In genomic region chr2:180701053-180701766, GRCm38 (mm10) we compare ENCODE assay signal across 8 mouse cellular contexts. TPM values are rescaled to one million over a fixed set of nuclear protein-coding genes. Genes with fewer than 3 reads are reported as not detected.
A peak's percentile ranks its signal among the peaks of the same experiment; 100 is the strongest.
DNase-seq lines count a peak whose midpoint lies in the region; ATAC-seq lines count a peak whose summit lies in the region.

No protein-coding gene starts in this region.

- H3K4me2 ChIP-seq in heart, embryonic 13.5 days, result peak overlapping the region; percentile 99
- H3K4me2 ChIP-seq in forebrain, embryonic 16.5 days (ENCODE audit: low read length), result peak overlapping the region; percentile 99
- H3K4me2 ChIP-seq in liver, embryonic 12.5 days, result peak overlapping the region; percentile 94

- 5% methylated on average over 23 of the region's 26 CpGs for WGBS in heart, embryonic 13.5 days
- WGBS in forebrain, embryonic 16.5 days, result 6% methylated on average over 26 of the region's 26 CpGs
- 3% methylated on average over 26 of the region's 26 CpGs for WGBS in liver, embryonic 12.5 days (ENCODE audit: insufficient replicate concordance)

- peak overlapping the region; percentile 94 for H3K27ac ChIP-seq in heart, embryonic 13.5 days (replicated peaks)
- peak overlapping the region; percentile 93 for H3K27ac ChIP-seq in forebrain, embryonic 16.5 days (ENCODE audit: low read length)
- peak overlapping the region; percentile 95 for H3K27ac ChIP-seq in liver, embryonic 12.5 days

- intact Hi-C loops in heart, postnatal 14 days (cut with DNase I), result no loop called here

- ATAC-seq in heart, embryonic 13.5 days (ENCODE audit: extremely low read depth, insufficient number of reproducible peaks, low FRiP score, low TSS enrichment), result no peak
- no peak for ATAC-seq in forebrain, embryonic 16.5 days
- peak; percentile 48 for ATAC-seq in liver, embryonic 12.5 days

- peaks cover 3% of the 10 kb centered on the region; the same call in 1 of the 2 replicates for H3K36me3 ChIP-seq in heart, embryonic 13.5 days
- H3K36me3 ChIP-seq in forebrain, embryonic 16.5 days (ENCODE audit: control insufficient read depth, insufficient read depth), result no peaks in the 10 kb centered on the region; the same call in 1 of the 2 replicates
- H3K36me3 ChIP-seq in liver, embryonic 12.5 days, result peaks cover 17% of the 10 kb centered on the region

- peak overlapping the region; percentile 93 for H3K9ac ChIP-seq in heart, embryonic 13.5 days
- peak overlapping the region; percentile 98 for H3K9ac ChIP-seq in forebrain, embryonic 16.5 days (replicated peaks; ENCODE audit: low read depth, low read length)
- H3K9ac ChIP-seq in liver, embryonic 12.5 days, result peak overlapping the region; percentile 91

- no peaks in the 10 kb centered on the region for H3K27me3 ChIP-seq in heart, embryonic 13.5 days (replicated peaks)
- no peaks in the 10 kb centered on the region for H3K27me3 ChIP-seq in forebrain, embryonic 16.5 days (replicated peaks; ENCODE audit: control insufficient read depth, insufficient read depth, low read length)
- H3K27me3 ChIP-seq in liver, embryonic 12.5 days (replicated peaks), result no peaks in the 10 kb centered on the region

- peaks cover 72% of the 10 kb centered on the region for H3K4me1 ChIP-seq in heart, embryonic 13.5 days
- peaks cover 29% of the 10 kb centered on the region for H3K4me1 ChIP-seq in forebrain, embryonic 16.5 days (replicated peaks; ENCODE audit: control insufficient read depth, insufficient read depth, low read length)
- H3K4me1 ChIP-seq in liver, embryonic 12.5 days, result peaks cover 90% of the 10 kb centered on the region

- H3K4me3 ChIP-seq in heart, embryonic 13.5 days, result peak overlapping the region; percentile 83
- peak overlapping the region; percentile 98 for H3K4me3 ChIP-seq in forebrain, embryonic 16.5 days (replicated peaks; ENCODE audit: low read length)
- H3K4me3 ChIP-seq in liver, embryonic 12.5 days, result peak overlapping the region; percentile 72

- H3K9me3 ChIP-seq in heart, embryonic 13.5 days, result no peaks in the 10 kb centered on the region
- H3K9me3 ChIP-seq in forebrain, embryonic 16.5 days (ENCODE audit: control insufficient read depth, low read length), result no peaks in the 10 kb centered on the region
- H3K9me3 ChIP-seq in liver, embryonic 12.5 days (replicated peaks), result no peaks in the 10 kb centered on the region

- DNase-seq in heart, postnatal 14 days, result no peak
- peak; percentile 53 for DNase-seq in MN1 (ENCODE audit: low spot score)
- peak; percentile 29 for DNase-seq in skeletal muscle tissue, adult 2 months (ENCODE audit: low read depth, low spot score)
- no peak for DNase-seq in spleen, postnatal 36 days (ENCODE audit: low spot score in 2 of 2)
- no peak for DNase-seq in cerebellum, postnatal 25 days

RNA-seq across cellular contexts. Expression of gene Dido1, which starts 8.6 kb away (rescaled TPM):
- 14.8 and 16.4 TPM in 2 replicates for polyA plus RNA-seq in heart, embryonic 13.5 days (2015; fragmentation: Nextera tagmentation; extraction: Ambion mirVana)
- 10 to 100 TPM; 39.0 to 39.7 TPM for total RNA-seq in heart, postnatal 14 days (2021)
- 29.4 and 30.3 TPM in 2 replicates for polyA plus RNA-seq in forebrain, embryonic 16.5 days (2015; fragmentation: Nextera tagmentation; extraction: Ambion mirVana)
- polyA plus RNA-seq in liver, embryonic 12.5 days (2016; fragmentation: Nextera tagmentation; extraction: Ambion mirVana), result 20.6 and 21.5 TPM in 2 replicates

RNA-seq across cellular contexts. Expression of gene Gid8, which starts 8.7 kb away (rescaled TPM):
- 43.8 and 50.4 TPM in 2 replicates for polyA plus RNA-seq in heart, embryonic 13.5 days (2015; fragmentation: Nextera tagmentation; extraction: Ambion mirVana)
- total RNA-seq in heart, postnatal 14 days (2021), result 10 to 100 TPM; 64.7 to 69.6 TPM
- 57.2 and 58.3 TPM in 2 replicates for polyA plus RNA-seq in forebrain, embryonic 16.5 days (2015; fragmentation: Nextera tagmentation; extraction: Ambion mirVana)
- polyA plus RNA-seq in liver, embryonic 12.5 days (2016; fragmentation: Nextera tagmentation; extraction: Ambion mirVana), result 102 and 111 TPM in 2 replicates

RNA-seq across cellular contexts. Expression of gene Slc17a9, which starts 23.9 kb away (rescaled TPM):
- 0.65 and 1.1 TPM in 2 replicates for polyA plus RNA-seq in heart, embryonic 13.5 days (2015; fragmentation: Nextera tagmentation; extraction: Ambion mirVana)
- under 1 TPM; 0.34 to 0.57 TPM for total RNA-seq in heart, postnatal 14 days (2021)
- polyA plus RNA-seq in forebrain, embryonic 16.5 days (2015; fragmentation: Nextera tagmentation; extraction: Ambion mirVana), result 0.22 and 0.48 TPM in 2 replicates
- polyA plus RNA-seq in liver, embryonic 12.5 days (2016; fragmentation: Nextera tagmentation; extraction: Ambion mirVana), result 4.3 and 4.9 TPM in 2 replicates

RNA-seq across cellular contexts. Expression of gene Tcfl5, which starts 58.7 kb away (rescaled TPM):
- polyA plus RNA-seq in heart, embryonic 13.5 days (2015; fragmentation: Nextera tagmentation; extraction: Ambion mirVana), result not detected in 2 replicates
- under 1 TPM in 1 of 2 experiments, not detected in 1; 0.12 TPM for total RNA-seq in heart, postnatal 14 days (2021)
- 0.15 and 0.28 TPM in 2 replicates for polyA plus RNA-seq in forebrain, embryonic 16.5 days (2015; fragmentation: Nextera tagmentation; extraction: Ambion mirVana)
- 0.08 and 0.26 TPM in 2 replicates for polyA plus RNA-seq in liver, embryonic 12.5 days (2016; fragmentation: Nextera tagmentation; extraction: Ambion mirVana)

Comparison
In these comparisons a context has a peak if more than half of its experiments do, and no peak if none do; other contexts are left out.
1. DNase-seq: peak in MN1 (single experiment) and skeletal muscle tissue, adult 2 months (single experiment); none in heart, postnatal 14 days (0 of 2), spleen, postnatal 36 days (0 of 2) and cerebellum, postnatal 25 days (0 of 2).
2. Peak in every context shown above with its lines, with median percentiles within 50 percentile points of each other: H3K27ac ChIP-seq, H3K4me2 ChIP-seq, H3K4me3 ChIP-seq and H3K9ac ChIP-seq.